Mouse (Mus musculus) spleen, adult 10 weeks (tissue): ENCODE results near the gene Otp. TPM values are rescaled to one million over a fixed set of nuclear protein-coding genes. Genes with fewer than 3 reads are reported as not detected.

ENCODE experiments used
- polyA plus RNA-seq: library from polyadenylated mRNA; stranded (reverse); fragments of 350-450 nt; fragmentation: Illumina TruSeq; extraction: RNeasy Lipid Tissue Mini Kit (QIAGEN cat#74804); gene quantifications from one replicate; pipeline ENCODE4 v1.2.3, GENCODE M21; 2015; ENCODE audit warnings: low replicate concordance; ENCODE audit not compliant: insufficient read depth

The Otp gene
- polyA plus RNA-seq, result not detected

DNA sequence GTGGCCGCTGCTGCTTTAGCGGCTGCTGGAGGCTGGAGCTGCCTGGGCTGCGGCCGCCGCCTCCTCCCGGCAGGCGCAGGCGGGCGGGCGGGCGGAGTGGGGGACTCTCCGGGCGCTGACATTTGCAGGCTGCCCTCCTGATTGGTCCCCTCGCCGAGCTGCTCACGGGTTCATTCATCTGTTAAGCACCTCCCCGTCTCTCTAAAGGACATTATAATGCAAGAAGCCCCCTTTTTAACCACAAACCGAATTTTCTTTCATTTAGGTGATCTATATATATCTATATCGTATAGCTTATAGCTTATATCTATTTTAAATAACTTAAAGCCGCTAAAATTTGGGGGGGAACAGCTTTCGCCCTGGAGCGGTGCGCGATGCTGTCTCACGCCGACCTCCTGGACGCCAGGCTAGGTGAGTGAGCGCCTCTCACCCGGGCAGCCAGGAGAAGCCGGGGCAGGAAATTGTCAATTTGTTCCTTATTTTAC lies at the start of gene Otp:
TSS of gene Otp (plus strand) at position 207 of the 485 bp plus-strand sequence.

Other genes starting within 250 kb of the Otp start
- 342 TPM for gene Tbca, start 86.7 kb upstream of the Otp start, polyA plus RNA-seq
- gene Wdr41, start 100.7 kb downstream of the Otp start, polyA plus RNA-seq, result 28.1 TPM